In genomic region chr7:70109013-70109412, GRCm38 (mm10) we compare ENCODE assay signal across 20 mouse cellular contexts.
DNase-seq lines count a peak whose midpoint lies in the region; ATAC-seq lines count a peak whose summit lies in the region.
"Had no signal": no experiment of that assay in that cellular context is flagged by ENCODE, and none has a peak within 500 bp of the region (broad histone marks: within the 10 kb centered on the region; RNA-seq: fewer than 3 reads in every experiment).

No protein-coding gene starts in this region.

- peak overlapping the region; percentile 26 for H3K4me3 ChIP-seq in hindbrain, embryonic 10.5 days
- no peak overlapping the region for H3K4me3 ChIP-seq in hindbrain, embryonic 14.5 days (replicated peaks; ENCODE audit: low read length)
- H3K4me3 ChIP-seq in forebrain, embryonic 13.5 days, result no peak overlapping the region
- H3K4me3 ChIP-seq in hindbrain, embryonic 16.5 days (ENCODE audit: low read length), result no peak overlapping the region
- no peak overlapping the region for H3K4me3 ChIP-seq in midbrain, embryonic 15.5 days
- H3K4me3 ChIP-seq in liver, embryonic 12.5 days, result no peak overlapping the region
- H3K4me3 ChIP-seq: embryonic facial prominence, embryonic 12.5 days; heart, adult 2 months; liver, embryonic 15.5 days had no signal

- no peaks in the 10 kb centered on the region for H3K9me3 ChIP-seq in hindbrain, embryonic 10.5 days
- H3K9me3 ChIP-seq in hindbrain, embryonic 14.5 days (ENCODE audit: control insufficient read depth, low read length), result no peaks in the 10 kb centered on the region
- H3K9me3 ChIP-seq in forebrain, embryonic 13.5 days (replicated peaks), result no peaks in the 10 kb centered on the region
- H3K9me3 ChIP-seq in hindbrain, embryonic 16.5 days (ENCODE audit: control insufficient read depth, low read length), result no peaks in the 10 kb centered on the region
- H3K9me3 ChIP-seq in midbrain, embryonic 15.5 days, result no peaks in the 10 kb centered on the region
- H3K9me3 ChIP-seq in liver, embryonic 12.5 days (replicated peaks), result no peaks in the 10 kb centered on the region
- H3K9me3 ChIP-seq: embryonic facial prominence, embryonic 12.5 days; liver, embryonic 15.5 days had no signal

- no peak for ATAC-seq in hindbrain, embryonic 14.5 days (ENCODE audit: low FRiP score)
- no peak for ATAC-seq in forebrain, embryonic 13.5 days
- no peak for ATAC-seq in hindbrain, embryonic 16.5 days
- ATAC-seq in midbrain, embryonic 15.5 days (replicated peaks), result no peak
- ATAC-seq in liver, embryonic 12.5 days, result no peak
- ATAC-seq: lung, postnatal 0 days had no signal

- peaks cover 30% of the 10 kb centered on the region for H3K4me1 ChIP-seq in hindbrain, embryonic 10.5 days (replicated peaks)
- peaks cover 16% of the 10 kb centered on the region for H3K4me1 ChIP-seq in hindbrain, embryonic 14.5 days (replicated peaks; ENCODE audit: control insufficient read depth, insufficient read depth, low read length)
- peaks cover 34% of the 10 kb centered on the region for H3K4me1 ChIP-seq in forebrain, embryonic 13.5 days
- H3K4me1 ChIP-seq in hindbrain, embryonic 16.5 days (ENCODE audit: control insufficient read depth, insufficient read depth, low read depth, low read length), result peaks cover 3% of the 10 kb centered on the region; the same call in 1 of the 2 replicates
- H3K4me1 ChIP-seq in midbrain, embryonic 15.5 days, result peaks cover 17% of the 10 kb centered on the region; the same call in 1 of the 2 replicates
- no peaks in the 10 kb centered on the region for H3K4me1 ChIP-seq in liver, embryonic 12.5 days
- H3K4me1 ChIP-seq: embryonic facial prominence, embryonic 12.5 days; liver, embryonic 15.5 days had no signal

- peak overlapping the region; percentile 73 for H3K27ac ChIP-seq in hindbrain, embryonic 10.5 days
- no peak overlapping the region for H3K27ac ChIP-seq in hindbrain, embryonic 14.5 days
- peak overlapping the region; percentile 61 for H3K27ac ChIP-seq in forebrain, embryonic 13.5 days
- no peak overlapping the region for H3K27ac ChIP-seq in hindbrain, embryonic 16.5 days (ENCODE audit: low read depth, low read length)
- no peak overlapping the region for H3K27ac ChIP-seq in midbrain, embryonic 15.5 days
- no peak overlapping the region for H3K27ac ChIP-seq in liver, embryonic 12.5 days
- H3K27ac ChIP-seq: embryonic facial prominence, embryonic 12.5 days; heart, adult 2 months; liver, embryonic 15.5 days had no signal

- H3K27me3 ChIP-seq in hindbrain, embryonic 10.5 days (ENCODE audit: insufficient read depth, poor library complexity, severe bottlenecking), result peaks cover 68% of the 10 kb centered on the region
- H3K27me3 ChIP-seq in hindbrain, embryonic 14.5 days (ENCODE audit: control insufficient read depth, insufficient read depth, low read length), result peaks cover 29% of the 10 kb centered on the region
- peaks cover 21% of the 10 kb centered on the region for H3K27me3 ChIP-seq in forebrain, embryonic 13.5 days
- H3K27me3 ChIP-seq in hindbrain, embryonic 16.5 days (replicated peaks; ENCODE audit: control insufficient read depth, insufficient read depth, low read length), result 0 out of 2 replicates have a peak, but pooled peaks cover 2% of the 10 kb centered on the region
- H3K27me3 ChIP-seq in midbrain, embryonic 15.5 days (replicated peaks), result peaks cover 38% of the 10 kb centered on the region
- no peaks in the 10 kb centered on the region for H3K27me3 ChIP-seq in liver, embryonic 12.5 days (replicated peaks)
- H3K27me3 ChIP-seq: embryonic facial prominence, embryonic 12.5 days; liver, embryonic 15.5 days had no signal

- WGBS in hindbrain, embryonic 10.5 days, result 24% methylated on average over 8 of the region's 8 CpGs
- 19% methylated on average over 8 of the region's 8 CpGs for WGBS in hindbrain, embryonic 14.5 days
- 11% methylated on average over 8 of the region's 8 CpGs for WGBS in forebrain, embryonic 13.5 days
- WGBS in hindbrain, embryonic 16.5 days, result 32% methylated on average over 8 of the region's 8 CpGs
- WGBS in midbrain, embryonic 15.5 days, result 18% methylated on average over 8 of the region's 8 CpGs
- WGBS in liver, embryonic 12.5 days (ENCODE audit: insufficient replicate concordance), result 34% methylated on average over 8 of the region's 8 CpGs

- no peak overlapping the region for H3K4me2 ChIP-seq in hindbrain, embryonic 14.5 days (replicated peaks)
- H3K4me2 ChIP-seq in forebrain, embryonic 13.5 days, result peak overlapping the region; percentile 43
- H3K4me2 ChIP-seq in hindbrain, embryonic 16.5 days (ENCODE audit: low read length), result 0 out of 2 replicates have a peak overlapping the region, but pooled peaks have one; percentile 6
- peak overlapping the region; percentile 12; the same call in 1 of the 2 replicates for H3K4me2 ChIP-seq in midbrain, embryonic 15.5 days
- H3K4me2 ChIP-seq in liver, embryonic 12.5 days, result no peak overlapping the region
- H3K4me2 ChIP-seq: embryonic facial prominence, embryonic 12.5 days; liver, embryonic 15.5 days had no signal

- DNase-seq in hindbrain, embryonic 10.5 days (ENCODE audit: low spot score), result peak; percentile 19
- DNase-seq in hindbrain, embryonic 14.5 days (ENCODE audit: low spot score), result no peak
- no peak for DNase-seq in embryo, embryonic 10 days (ENCODE audit: low spot score)
- DNase-seq: adrenal gland, postnatal 25 days; B cell, adult 2 months; cerebellum, adult 18-20 months; gastrocnemius, postnatal 14 days; heart, adult 2 months; kidney, adult 8-10 months; kidney, postnatal 14 days; right cerebral cortex, postnatal 14 days; spleen, adult 18-20 months; thymus, postnatal 36 days had no signal

- no peak overlapping the region for H3K9ac ChIP-seq in hindbrain, embryonic 14.5 days
- peak overlapping the region; percentile 34 for H3K9ac ChIP-seq in forebrain, embryonic 13.5 days
- H3K9ac ChIP-seq in hindbrain, embryonic 16.5 days (ENCODE audit: low read depth, low read length), result no peak overlapping the region
- H3K9ac ChIP-seq in midbrain, embryonic 15.5 days, result no peak overlapping the region
- H3K9ac ChIP-seq in liver, embryonic 12.5 days, result no peak overlapping the region
- H3K9ac ChIP-seq: embryonic facial prominence, embryonic 12.5 days; liver, embryonic 15.5 days had no signal

- H3K36me3 ChIP-seq in hindbrain, embryonic 10.5 days, result no peaks in the 10 kb centered on the region
- H3K36me3 ChIP-seq in hindbrain, embryonic 14.5 days (replicated peaks; ENCODE audit: control insufficient read depth, insufficient read depth), result no peaks in the 10 kb centered on the region
- no peaks in the 10 kb centered on the region for H3K36me3 ChIP-seq in forebrain, embryonic 13.5 days (ENCODE audit: poor library complexity, severe bottlenecking)
- H3K36me3 ChIP-seq in hindbrain, embryonic 16.5 days (ENCODE audit: control insufficient read depth, insufficient read depth, low read length), result no peaks in the 10 kb centered on the region
- H3K36me3 ChIP-seq in midbrain, embryonic 15.5 days (replicated peaks), result no peaks in the 10 kb centered on the region
- H3K36me3 ChIP-seq in liver, embryonic 12.5 days, result no peaks in the 10 kb centered on the region
- H3K36me3 ChIP-seq: embryonic facial prominence, embryonic 12.5 days; liver, embryonic 15.5 days had no signal

Comparison
In these comparisons a context has a peak if more than half of its experiments do, and no peak if none do; other contexts are left out.
1. H3K27ac ChIP-seq: peak in hindbrain, embryonic 10.5 days (single experiment) and forebrain, embryonic 13.5 days (single experiment); none in hindbrain, embryonic 14.5 days (single experiment), hindbrain, embryonic 16.5 days (single experiment), midbrain, embryonic 15.5 days (single experiment) and liver, embryonic 12.5 days (single experiment).
2. H3K4me2 ChIP-seq: peak in forebrain, embryonic 13.5 days (single experiment), hindbrain, embryonic 16.5 days (single experiment) and midbrain, embryonic 15.5 days (single experiment); none in hindbrain, embryonic 14.5 days (single experiment) and liver, embryonic 12.5 days (single experiment).